Mouse (Mus musculus) kidney, postnatal 10 days (tissue): ENCODE measurements around the gene Mdm2.
A peak's percentile ranks its signal among the peaks of the same experiment; 100 is the strongest.
"Not testable (repeated sequence)": the region's sequence is repeated elsewhere in the genome, so short reads cannot be mapped to it uniquely, and the experiment has no call there.

Experiments used
- DNase-seq: peaks from one replicate; pipeline ENCODE4 v3.0.0; 2021; ENCODE audit warnings: mixed read lengths

Mdm2 gene

DNA sequence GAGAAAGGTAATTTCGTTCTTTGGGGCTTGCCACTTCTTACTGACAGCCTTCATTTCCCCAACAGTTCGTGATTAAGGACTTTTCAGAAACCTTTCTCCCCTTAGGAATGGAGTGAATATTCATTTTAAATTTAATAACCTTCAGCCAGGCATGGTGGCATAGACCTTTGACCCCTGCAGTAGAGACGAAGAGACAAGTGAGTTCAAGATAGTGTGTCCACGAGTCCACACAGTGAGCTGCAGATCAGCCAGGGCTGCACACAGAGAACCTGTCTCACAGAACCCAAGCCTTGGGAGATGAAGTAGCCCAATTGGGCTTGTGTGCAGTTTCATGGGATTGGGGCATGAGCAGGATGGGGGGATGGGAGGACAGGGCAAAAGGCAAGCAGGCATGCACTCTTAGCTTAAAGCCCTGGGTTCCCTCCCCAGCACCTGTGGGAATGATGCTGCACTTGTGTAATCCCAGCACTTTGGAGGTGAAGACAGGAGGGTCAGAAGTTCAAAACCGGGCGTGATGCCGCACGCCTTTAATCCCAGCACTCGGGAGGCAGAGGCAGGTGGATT is 1.7 kb upstream of the Mdm2 start:
- DNase-seq, result no peak

DNA sequence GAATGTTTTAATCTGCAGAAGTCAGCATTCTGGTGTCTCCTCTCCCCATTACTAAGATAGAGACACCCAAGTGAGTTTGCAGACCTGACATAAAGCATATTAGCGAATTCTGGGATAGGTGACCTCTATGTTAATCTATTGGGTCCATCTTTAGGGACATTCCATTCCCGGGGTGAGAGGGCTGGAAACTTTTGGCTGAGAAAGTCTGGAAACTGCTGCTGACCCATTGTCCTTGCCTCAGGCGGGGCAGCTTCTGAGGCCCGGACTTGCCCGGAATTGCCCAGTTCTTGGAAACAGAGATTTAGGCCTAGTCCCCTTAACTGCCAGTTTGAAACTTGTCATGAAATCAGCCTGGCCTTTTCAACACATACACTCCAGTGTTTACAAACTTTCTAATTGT is 850 bp upstream of the Mdm2 start:
- peak; percentile 56 for DNase-seq

DNA sequence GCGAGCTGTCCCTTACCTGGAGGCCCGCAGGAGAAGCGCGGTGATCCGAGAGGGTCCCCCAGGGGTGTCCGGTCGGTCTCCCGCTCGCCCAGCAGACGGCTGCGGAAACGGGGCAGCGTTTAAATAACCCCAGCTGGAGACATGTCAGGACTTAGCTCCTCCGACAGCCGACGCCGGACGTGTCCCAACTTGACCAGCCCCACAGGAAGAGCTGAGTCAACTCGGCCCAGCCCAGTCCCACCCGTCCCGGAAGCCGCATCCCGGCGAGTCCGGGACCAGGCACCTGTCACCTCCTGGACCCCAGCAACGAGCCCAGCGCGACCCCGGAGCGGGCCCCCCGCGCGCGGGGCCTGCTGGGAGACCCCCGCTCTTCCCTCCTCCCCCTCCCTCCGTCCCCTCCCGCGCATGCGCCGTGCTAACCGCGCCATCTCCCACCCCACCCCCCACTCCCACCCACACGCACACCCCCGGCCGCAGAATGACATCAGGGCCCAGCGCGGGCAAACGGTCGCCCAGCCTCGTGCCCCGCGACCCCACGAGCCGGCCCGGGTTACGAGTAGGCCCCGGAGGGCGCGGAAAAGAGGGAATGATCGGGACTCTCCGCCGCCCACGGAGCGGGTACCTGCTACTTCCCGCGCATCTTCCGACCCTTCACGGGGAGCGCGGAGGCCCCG is 491 bp downstream of the Mdm2 start:
- DNase-seq, result peak; percentile 89

DNA sequence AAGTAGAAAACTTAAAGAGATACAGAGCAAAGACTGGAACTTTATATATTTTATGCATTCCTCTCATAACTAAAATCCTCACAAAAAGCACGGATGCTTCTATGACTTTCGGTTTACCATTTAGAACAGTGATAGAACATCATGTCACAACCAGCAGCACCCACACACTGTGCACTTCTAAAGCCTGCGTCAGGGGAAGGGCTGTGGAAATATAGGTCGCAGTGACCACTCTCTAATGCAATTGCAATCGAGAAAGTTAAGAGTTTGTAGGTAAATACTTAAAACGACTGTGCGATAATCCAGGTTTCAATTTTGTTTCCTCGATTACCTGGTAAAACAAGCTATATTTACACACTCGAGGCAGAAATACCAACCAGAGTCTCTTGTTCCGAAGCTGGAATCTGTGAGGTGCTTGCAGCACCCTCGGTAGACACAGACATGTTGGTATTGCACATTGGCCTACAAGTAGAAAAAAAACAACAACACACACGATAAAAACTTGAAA is 1.2 kb downstream of the Mdm2 start:
- DNase-seq, result no peak

DNA sequence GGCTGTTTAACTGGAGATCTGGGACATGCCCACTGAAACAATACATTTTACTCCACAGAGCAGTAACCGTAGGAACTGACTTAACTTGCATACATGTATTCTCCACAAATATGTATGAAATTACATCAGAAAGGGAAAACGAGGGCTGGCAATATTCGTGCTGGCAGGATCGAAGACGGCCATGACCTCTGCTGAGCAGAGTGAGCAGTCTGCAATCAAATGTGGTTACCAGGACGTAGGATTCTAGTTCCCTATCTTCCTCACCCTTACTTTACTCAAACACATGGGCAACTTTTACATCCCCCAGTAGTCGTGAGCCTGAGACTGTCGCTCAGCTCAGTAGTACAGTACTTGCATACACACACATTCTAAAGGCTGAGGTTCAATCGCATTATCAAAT is 1.7 kb downstream of the Mdm2 start:
- no peak for DNase-seq

DNA sequence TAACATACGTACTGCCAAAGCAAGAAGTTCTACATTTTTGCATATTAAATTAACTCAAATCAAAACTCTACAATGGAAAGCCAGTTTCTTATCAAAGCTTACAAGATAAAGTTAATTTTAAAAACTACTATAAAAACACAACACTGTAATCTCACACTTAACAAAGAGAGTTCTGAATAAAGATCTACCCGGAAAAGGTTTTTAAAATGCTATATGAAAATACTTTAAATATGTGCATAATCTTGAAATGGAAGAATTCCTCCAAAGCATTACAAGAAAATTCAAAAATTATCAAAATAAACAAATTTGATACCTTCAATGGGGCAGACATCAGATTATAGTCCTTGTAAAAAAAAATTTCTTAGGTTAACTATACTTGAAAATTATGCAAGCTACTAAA is 2.2 kb downstream of the Mdm2 start:
- no peak for DNase-seq

DNA sequence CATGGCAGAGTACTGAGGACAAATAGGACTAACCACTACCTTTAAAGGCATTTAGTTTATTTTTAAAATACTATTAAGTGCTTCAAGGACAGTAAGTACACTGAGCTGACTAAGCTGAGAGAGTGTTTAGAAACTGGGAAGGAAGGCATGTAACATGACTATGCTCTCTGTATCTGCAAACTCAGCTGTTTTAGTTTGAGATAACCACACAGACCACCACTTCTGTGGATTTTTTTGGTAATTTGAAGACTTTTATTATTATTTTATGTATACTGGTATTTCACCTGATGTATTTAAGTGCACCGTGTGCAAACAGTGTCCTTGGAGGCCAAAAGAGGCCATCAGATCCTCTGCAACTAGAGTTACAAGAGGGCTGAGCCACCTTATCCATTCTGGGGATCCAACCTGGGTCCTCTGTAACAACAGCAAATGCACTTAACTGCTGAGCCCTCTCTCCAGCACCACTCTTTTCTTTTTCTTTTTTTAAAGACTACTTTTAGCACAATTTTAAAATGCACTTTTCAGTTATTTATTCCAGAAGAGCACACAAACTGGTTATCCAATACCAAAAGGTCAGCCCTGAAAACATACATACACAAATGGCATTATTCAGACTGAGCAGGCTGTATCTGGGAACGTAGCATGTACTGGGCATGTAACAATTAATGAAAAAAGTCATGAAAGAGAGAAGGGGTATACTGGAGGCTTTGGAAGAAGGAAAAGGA is 3.3 kb downstream of the Mdm2 start:
- DNase-seq, result no peak

DNA sequence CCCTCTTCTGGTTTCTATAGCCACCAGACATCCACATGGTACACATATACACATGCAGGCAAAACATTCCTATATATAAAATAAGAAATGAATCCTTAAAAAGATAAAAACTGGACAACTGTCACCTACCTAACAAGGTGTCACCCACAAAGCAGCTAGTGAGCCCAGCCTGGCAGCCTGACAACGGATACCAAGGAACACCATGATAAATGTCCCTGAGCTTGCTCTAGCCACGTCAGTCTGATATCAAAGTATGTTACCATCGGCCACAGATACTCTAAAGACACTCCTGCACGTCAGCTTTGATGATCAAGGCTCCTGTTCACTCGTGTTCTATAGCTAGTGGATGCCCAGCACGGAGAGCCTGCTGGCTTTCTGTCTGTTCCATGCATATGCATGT is 4.1 kb downstream of the Mdm2 start:
- DNase-seq, result no peak

DNA sequence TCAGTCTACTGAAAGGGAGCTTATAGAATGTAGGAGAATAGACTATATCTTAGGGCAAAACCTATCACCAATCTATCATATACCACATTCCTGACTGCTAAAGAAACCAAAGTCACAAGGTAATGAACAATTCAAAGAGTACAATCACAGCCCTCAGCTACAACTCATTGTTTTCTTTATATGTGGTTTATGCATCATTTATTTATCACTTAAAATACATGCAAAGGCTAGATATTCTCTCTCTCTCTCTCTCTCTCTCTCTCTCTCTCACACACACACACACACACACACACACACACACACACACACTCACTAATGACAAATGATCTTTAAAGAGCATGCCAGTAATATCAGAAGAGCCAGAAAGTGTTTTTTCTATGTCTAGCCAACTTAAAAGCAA is 4.8 kb downstream of the Mdm2 start:
- no peak for DNase-seq

DNA sequence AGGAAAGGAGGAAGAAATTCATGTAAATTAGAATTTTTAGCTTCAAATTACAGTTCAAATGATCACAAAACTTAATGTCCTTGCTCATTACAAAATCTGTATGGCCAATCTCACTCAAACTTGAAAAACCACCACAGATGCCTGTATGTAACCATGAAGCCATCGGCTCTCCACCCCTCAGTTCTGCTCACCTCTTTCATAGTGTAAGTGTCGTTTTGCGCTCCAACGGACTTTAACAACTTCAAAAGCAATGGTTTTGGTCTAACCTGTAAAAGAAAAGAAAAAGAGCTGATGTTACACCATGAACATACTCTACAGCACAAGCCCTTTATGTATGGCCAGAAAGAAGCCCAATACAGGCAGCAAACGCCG is 5.6 kb downstream of the Mdm2 start:
- no peak for DNase-seq

DNA sequence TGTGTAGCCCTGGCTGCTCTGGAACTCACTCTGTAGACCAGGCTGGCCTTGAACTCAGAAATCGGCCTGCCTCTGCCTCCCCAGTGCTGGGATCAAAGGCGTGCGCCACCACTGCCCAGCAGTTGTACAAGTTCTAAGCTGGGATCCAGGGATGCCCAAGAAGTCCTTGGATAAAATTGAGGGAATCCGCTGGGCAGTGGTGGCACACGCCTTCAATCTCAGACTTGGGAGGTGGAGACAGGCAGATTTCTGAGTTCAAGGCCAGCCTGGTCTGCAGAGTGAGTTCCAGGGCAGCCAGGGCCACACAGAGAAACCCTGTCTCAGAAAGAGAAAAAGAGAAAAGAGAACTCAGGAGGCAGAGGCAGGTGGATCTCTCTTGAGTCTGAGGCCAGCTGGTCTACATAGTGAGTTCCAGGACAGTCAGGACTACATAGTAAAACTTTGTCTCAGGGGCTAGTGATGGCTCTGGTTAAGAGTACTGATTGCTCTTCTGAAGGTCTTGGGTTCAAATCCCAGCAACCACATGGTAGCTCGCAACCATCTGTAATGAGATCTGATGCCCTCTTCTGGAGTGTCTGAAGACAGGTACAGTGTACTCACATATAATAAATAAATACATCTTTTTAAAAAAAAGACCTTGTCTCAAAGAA is 6.1 kb downstream of the Mdm2 start:
- not testable (repeated sequence) for DNase-seq

DNA sequence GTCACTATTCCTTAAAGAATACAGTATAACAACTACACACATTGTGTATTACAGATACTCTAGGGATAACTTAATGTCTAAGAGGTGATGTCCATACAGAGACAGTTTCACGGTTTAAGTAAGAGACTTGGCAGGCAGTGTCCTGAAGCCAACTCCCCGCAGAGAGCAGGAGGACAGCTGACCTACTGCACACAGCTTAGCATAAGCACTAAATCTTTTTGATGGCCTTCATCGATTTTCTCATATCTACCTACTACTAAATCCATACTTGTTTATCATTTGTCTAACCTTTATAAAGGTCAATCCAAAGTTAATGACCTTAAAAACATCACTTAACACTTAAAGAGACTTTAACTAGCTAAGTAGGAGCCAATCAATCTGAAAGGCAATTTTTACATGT is 7.1 kb downstream of the Mdm2 start:
- no peak for DNase-seq

DNA sequence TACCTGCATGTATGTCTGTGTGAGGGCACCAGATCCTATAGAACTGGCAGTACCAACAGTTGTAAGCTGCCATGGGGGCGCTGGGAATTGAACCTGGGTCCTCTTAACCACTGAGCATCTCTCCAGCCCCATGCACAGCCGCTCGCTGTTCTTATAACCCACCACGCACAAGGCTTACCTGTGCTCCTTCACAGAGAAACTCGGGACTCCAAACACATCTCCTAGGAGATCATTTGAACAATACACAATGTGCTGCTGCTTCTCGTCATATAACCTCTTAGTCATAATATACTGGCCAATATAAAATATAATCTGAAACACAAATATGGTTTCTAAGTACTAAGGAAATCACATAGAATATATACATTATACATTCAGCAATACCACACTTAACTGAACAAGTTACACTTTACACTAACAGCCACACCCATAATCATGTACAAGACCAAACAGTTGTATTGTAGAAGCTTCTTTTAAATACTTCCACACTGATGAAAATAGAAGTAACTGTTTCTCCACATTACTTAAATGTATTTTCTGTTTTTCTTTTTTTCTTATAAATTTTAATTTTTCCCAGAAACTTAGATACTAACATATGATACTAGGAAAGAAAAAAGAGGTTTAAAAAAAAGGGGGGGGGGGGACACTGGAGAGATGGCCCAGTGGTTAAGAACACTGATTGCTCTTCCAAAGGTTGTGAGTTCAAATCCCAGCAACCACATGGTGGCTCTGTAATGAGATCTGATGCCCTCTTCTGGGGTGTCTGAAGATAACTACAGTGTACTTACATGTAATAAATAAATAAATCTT is 8.3 kb downstream of the Mdm2 start:
- no peak for DNase-seq

DNA sequence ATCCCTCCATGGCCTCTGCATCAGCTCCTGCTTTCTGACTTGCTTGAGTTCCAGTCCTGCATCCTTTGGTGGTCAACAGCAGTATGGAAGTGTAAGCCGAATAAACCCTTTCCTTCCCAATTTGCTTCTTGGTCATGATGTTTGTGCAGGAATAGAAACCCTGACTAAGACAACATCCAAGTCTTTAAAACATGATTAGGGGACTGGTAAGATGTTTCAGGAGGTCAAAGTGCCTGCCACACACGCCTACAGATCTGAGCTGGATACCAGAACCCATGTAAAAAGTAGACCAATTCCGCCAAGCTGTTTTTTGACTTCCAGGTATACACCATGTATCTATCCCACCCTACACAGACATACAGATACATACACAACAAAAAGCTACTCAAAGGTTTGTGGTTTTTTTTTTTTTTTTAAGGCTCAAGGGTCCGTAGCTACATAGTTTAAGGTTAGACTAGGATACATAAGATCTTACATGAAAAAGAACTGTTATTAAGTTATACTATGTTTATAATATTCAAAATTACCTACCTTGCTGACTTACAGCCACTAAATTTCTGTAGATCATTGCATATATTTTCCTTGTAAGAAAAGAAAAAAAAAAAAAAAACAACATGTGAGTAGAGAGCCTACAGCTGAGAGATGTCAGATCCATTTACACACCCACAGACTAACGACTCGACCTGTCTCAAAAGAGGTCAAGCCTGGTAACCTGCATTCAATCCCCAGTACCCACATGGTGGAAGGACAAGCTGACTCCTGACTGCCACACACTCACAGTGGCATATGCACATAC is 9.3 kb downstream of the Mdm2 start:
- no peak for DNase-seq

DNA sequence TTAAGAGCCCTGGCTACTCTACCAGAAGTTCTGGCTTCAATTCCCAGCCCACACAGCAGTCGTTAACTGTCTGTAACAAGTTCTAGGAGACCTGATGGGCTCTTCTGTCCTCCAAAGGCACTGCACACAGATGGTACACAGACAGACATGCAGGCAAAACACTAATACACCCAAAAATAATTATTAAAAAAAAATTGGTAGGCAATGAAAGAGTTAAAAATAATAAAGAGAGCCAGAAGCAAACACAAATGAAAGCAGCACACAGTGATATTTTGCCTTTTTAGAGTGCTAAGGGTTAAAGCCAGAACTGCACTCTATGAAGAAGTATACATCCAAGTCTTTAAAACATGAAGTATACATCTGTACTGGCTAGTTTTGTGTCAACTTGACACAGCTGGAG is 10.1 kb downstream of the Mdm2 start:
- no peak for DNase-seq

DNA sequence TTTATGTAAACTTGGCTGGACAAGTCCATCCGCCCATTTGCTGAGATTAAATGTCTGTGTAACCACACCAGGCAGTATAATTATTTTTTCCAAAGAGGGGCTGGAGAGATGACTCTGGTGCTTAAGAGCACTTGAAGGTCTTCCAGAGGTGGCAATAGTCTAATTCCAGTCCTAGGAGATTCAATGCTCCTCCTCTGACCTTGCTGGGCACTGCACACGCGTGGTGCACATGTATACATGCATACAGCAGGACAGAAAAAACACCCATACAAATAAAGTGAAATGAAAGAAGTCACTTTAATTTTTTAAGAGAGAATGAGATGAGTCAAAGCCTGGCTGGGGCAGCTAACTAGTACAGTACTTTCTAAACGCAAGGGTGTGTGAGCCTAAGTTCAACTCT is 10.6 kb downstream of the Mdm2 start:
- DNase-seq, result no peak

DNA sequence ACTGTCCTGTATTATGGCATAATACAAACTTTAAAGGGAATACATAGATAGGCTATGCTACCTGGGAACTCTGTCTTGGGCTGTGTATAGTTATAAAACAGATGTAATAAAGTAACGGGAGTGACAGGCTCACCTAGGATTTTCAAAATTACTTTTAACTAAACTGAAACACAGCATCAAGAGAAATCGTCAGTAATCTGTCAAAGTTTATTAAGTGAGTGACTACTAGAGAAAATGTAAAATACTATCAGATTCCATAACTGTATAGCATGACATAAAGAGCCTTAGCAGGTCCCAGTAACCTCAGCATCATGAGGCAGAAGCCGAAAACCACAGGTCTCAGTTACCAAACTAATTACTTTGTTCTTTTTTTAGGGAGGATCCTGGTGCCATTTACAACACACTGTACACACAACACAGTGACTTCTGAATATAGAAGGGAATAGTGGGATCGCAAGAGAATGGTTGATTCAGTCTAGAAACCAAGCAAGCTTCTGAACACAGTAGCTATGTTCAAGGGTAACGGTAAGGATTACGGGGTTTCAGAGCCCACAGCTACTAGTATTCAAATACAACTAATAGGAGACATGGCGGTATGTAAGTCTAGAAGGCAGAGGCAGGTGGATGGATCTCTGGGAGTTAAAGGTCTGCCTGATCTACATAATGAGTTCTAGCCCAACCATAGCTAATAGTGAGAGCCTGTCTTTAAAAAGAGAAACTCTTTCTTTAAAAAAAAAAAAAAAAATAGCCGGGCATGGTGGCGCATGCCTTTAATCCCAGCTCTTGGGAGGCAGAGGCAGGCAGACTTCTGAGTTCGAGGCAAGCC is 12.0 kb downstream of the Mdm2 start:
- no peak for DNase-seq

DNA sequence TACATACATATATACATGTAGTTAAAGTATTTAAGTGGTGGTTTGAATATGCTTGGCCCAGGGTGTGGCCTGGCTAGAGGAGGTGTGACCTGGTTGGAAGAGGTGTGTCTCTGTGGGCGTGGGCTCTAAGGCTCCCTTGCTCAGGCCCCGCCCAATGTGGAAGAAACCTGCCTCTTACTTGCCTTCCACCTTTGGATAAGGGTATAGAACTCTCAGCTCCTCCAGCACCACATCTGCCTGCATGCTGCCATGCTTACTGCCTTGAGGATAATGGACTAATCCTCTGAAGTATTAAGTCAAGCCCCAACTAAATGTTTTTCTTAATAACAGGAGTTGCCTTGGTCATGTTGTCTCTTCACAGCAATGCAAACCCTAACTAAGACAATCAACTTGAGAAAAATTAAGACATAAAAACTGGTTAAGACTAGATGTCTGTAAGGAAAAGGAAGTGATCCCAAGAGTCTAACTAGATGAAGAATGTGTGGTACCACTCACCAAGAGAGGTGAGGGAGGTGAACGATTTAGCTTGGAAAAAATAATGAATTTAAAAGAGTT is 12.9 kb downstream of the Mdm2 start:
- no peak for DNase-seq

DNA sequence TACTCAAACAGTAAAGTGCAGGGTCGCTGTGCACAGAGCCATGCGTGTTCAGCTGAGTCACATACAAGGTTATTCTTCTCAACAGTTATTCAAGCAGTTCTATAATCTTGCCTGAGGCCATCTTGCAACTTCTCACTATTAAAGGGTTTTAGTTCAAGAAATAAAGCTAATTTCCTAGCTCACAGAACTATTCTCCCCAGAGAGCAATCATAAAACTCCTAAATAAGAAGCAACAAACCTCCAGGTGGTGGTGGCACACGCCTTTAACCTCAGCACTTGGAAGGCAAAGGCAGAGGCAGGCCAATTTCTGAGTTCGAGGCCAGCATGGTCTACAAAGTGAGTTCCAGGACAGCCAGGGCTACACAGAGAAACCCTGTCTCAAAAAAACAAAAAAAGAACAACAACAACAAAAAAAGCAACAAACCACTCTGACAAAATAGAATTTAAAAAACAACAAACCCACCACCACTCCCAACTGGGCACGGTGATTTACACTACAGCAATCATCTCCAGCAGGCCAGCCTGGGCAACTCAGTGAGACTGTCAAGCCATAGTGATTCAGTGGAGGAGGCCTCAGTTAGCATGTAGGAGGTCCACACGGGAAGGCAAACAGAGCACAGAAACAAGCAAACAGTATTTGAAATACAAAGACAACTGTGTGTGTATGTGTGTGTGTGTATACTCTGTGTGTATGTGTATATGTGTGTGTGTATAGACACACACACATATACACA is 13.6 kb downstream of the Mdm2 start:
- no peak for DNase-seq
